Mouse (Mus musculus): Measurements from ENCODE around the gene Pfkl. TPM values are rescaled to one million over a fixed set of nuclear protein-coding genes. Genes with fewer than 3 reads are reported as not detected.

Gene Pfkl
- polyA plus RNA-seq, 1 experiment from 2014 or later, result 135 TPM

DNA sequence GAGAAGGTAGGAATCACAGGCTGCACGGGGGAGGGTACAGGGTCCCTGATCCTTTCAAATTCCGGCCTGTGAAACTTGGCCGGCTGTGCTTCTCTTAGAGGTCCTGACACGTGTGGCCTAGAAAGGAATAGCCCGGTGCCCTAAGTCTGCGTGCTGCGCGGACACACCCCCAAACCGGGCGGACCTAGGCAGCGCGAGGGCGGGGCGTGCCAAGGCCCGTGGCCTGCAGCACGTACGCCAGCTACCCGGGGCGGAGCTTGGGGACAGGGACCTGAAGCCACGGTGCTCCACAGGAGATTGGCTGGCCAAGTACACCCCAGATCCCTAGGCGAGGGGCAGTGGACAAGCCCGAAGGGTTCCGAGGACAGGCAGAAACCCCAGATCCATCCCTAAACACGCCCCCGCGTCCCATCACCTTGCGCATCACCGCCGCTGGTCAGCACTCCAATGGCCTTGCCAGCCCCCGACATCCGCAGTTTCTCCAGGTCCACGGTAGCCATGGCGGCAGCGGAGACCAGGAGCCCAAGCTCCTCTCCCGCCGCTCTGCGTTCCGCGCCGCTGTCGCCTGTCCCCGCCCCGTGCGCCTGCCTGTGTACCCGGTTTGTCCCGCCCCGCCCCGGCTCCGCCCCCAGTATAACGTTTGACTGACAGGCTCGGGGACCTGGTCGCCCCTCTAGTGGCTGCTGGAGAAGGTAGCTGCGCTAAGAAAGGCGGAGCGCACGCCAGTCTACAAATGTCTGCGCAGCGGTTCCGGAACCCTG, 519 bp downstream of the Pfkl start:
- Histone ChIP-seq H3K9ac (peak overlapping the region; percentile 81), H3K27me3 (0 out of 2 replicates have a peak, but pooled peaks cover 2% of the 10 kb centered on the region), H3K4me3 (replicated peaks) (peak overlapping the region; percentile 78), H3K9me3 (no peaks in the 10 kb centered on the region), H3K4me2 (peak overlapping the region; percentile 85), H3K36me3 (replicated peaks) (peaks cover 4% of the 10 kb centered on the region), H3K4me1 (peaks cover 33% of the 10 kb centered on the region), H3K27ac (peak overlapping the region; percentile 98)
- peak; percentile 97 for ATAC-seq (ENCODE audit: low FRiP score)
- WGBS, result 0% methylated on average over 58 of the region's 59 CpGs

GRCm38 (mm10) chr10:78008169-78008568, 1.7 kb downstream of the Pfkl start:
- WGBS, result 81% methylated on average over 3 of the region's 3 CpGs
- H3K4me2 ChIP-seq, result peak overlapping the region; percentile 85
- no peak for ATAC-seq (ENCODE audit: low FRiP score)
- 0 out of 2 replicates have a peak, but pooled peaks cover 2% of the 10 kb centered on the region for H3K27me3 ChIP-seq
- H3K9ac ChIP-seq, result peak overlapping the region; percentile 81
- peaks cover 6% of the 10 kb centered on the region for H3K36me3 ChIP-seq (replicated peaks)
- peaks cover 33% of the 10 kb centered on the region for H3K4me1 ChIP-seq
- H3K27ac ChIP-seq, result no peak overlapping the region; the same call in 1 of the 2 replicates
- no peaks in the 10 kb centered on the region for H3K9me3 ChIP-seq
- peak overlapping the region; percentile 78 for H3K4me3 ChIP-seq (replicated peaks)

DNA sequence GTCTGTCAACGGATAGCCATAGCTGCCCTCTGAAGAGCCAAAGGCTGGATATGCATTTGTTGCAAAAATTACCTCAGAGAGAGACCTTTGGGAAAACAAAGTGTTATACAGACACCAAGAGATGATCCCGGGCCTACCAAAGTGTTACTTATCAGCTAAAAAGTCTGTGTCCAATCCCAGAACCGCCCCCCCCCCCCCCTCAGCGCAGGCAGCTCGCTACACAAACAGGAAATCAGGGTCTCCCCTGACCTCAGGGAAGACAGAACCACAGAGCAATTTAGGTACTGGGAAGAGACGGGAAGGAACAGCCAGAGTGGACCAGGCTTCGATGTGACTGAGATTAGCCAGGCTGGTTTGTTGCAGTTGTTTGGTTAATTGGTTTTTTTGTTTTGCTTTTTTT, 2.7 kb downstream of the Pfkl start:
- Histone ChIP-seq H3K4me2 (peak overlapping the region; percentile 22), H3K4me3 (replicated peaks) (no peak overlapping the region), H3K27ac (no peak overlapping the region), H3K4me1 (peaks cover 33% of the 10 kb centered on the region), H3K9ac (0 out of 2 replicates have a peak overlapping the region, but pooled peaks have one; percentile 4), H3K9me3 (no peaks in the 10 kb centered on the region), H3K36me3 (replicated peaks) (peaks cover 15% of the 10 kb centered on the region), H3K27me3 (0 out of 2 replicates have a peak, but pooled peaks cover 2% of the 10 kb centered on the region)
- 44% methylated on average over 7 of the region's 7 CpGs for WGBS
- no peak for ATAC-seq (ENCODE audit: low FRiP score)

DNA sequence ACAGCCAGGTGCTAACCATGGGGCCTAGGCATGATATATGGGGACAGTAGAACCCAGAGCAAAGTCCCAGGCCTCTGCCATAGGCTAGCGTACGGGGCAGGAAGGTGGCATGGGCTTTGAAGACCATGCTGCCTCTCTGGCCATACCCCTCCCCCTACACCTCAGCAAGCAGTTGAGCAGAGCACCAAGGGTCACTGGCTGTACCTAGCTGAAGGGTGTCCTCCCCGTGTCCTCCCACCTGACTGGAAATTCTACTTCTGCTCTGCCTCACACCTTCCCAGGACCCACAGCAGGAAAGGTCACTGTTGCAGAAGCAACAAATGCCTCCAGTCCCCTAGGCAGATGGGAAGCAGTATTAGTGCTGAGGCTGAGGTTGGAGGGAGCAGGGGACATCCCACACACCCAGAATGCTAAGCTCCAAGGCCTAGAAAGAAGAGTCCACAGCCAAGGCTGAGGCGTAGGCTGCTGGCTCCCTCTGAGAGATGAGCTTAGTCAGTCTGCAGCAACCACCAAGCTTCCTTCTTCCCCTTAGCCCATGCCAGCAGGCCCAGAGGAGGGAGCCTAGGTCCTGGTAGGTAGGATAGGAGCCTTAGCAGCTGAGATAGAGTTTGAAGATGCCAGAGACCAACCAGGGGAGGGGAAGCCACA, 4.0 kb downstream of the Pfkl start:
- no peak overlapping the region for H3K27ac ChIP-seq
- H3K27me3 ChIP-seq, result 0 out of 2 replicates have a peak, but pooled peaks cover 2% of the 10 kb centered on the region
- WGBS, result 94% methylated on average over 4 of the region's 4 CpGs
- no peak for ATAC-seq (ENCODE audit: low FRiP score)
- peaks cover 33% of the 10 kb centered on the region for H3K4me1 ChIP-seq
- H3K4me2 ChIP-seq, result no peak overlapping the region
- H3K9ac ChIP-seq, result peak overlapping the region; percentile 33; the same call in 1 of the 2 replicates
- no peaks in the 10 kb centered on the region for H3K9me3 ChIP-seq
- H3K36me3 ChIP-seq (replicated peaks), result peaks cover 27% of the 10 kb centered on the region
- no peak overlapping the region for H3K4me3 ChIP-seq (replicated peaks)

GRCm38 (mm10) chr10:78004479-78005100, 5.3 kb downstream of the Pfkl start:
- H3K4me3 ChIP-seq (replicated peaks), result no peak overlapping the region
- peaks cover 41% of the 10 kb centered on the region for H3K36me3 ChIP-seq (replicated peaks)
- WGBS, result 95% methylated on average over 3 of the region's 3 CpGs

GRCm38 (mm10) chr10:78002316-78002715, 7.6 kb downstream of the Pfkl start:
- ATAC-seq (ENCODE audit: low FRiP score), result no peak

More at GRCm38 (mm10) chr10:78004479-78005100, 5.3 kb downstream of the Pfkl start:
- Histone ChIP-seq H3K4me1 (peaks cover 33% of the 10 kb centered on the region), H3K9me3 (no peaks in the 10 kb centered on the region), H3K4me2 (no peak overlapping the region), H3K9ac (0 out of 2 replicates have a peak overlapping the region, but pooled peaks have one; percentile 2), H3K27me3 (no peaks in the 10 kb centered on the region), H3K27ac (no peak overlapping the region)
- no peak for ATAC-seq (ENCODE audit: low FRiP score)

GRCm38 (mm10) chr10:78001796-78002195, 8.1 kb downstream of the Pfkl start:
- 91% methylated on average over 11 of the region's 11 CpGs for WGBS

More at GRCm38 (mm10) chr10:78002316-78002715, 7.6 kb downstream of the Pfkl start:
- H3K36me3 ChIP-seq (replicated peaks), result peaks cover 63% of the 10 kb centered on the region
- H3K9me3 ChIP-seq, result no peaks in the 10 kb centered on the region
- H3K9ac ChIP-seq, result no peak overlapping the region
- no peaks in the 10 kb centered on the region for H3K27me3 ChIP-seq
- peaks cover 16% of the 10 kb centered on the region for H3K4me1 ChIP-seq
- WGBS, result 93% methylated on average over 2 of the region's 2 CpGs
- H3K4me3 ChIP-seq (replicated peaks), result no peak overlapping the region
- H3K27ac ChIP-seq, result no peak overlapping the region
- no peak overlapping the region for H3K4me2 ChIP-seq

DNA sequence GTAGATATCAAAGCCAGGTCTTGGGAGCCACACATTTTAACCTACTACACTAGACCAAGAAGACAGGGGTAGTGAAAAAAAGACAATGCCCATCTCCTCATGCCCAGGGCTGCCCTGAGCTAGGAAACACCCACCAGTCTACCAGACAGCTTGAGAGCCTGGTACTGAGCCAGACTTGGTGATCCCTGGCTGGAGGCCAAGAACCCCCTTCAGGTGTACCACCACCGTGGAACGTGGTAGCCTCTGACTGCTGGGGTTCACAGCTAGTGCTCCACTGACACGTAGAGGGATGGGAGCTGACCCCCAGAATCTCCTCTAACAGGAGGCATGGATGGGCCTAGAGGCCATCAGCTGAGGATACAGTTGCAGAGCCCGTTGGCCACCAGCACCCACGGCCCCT, 9.7 kb downstream of the Pfkl start:
- Histone ChIP-seq H3K4me2 (no peak overlapping the region), H3K4me1 (no peaks in the 10 kb centered on the region), H3K9ac (no peak overlapping the region), H3K27ac (no peak overlapping the region), H3K27me3 (no peaks in the 10 kb centered on the region), H3K9me3 (no peaks in the 10 kb centered on the region), H3K4me3 (replicated peaks) (no peak overlapping the region), H3K36me3 (replicated peaks) (peaks cover 85% of the 10 kb centered on the region)
- ATAC-seq (ENCODE audit: low FRiP score), result no peak
- WGBS, result 88% methylated on average over 5 of the region's 5 CpGs

More at GRCm38 (mm10) chr10:78001796-78002195, 8.1 kb downstream of the Pfkl start:
- peaks cover 69% of the 10 kb centered on the region for H3K36me3 ChIP-seq (replicated peaks)
- peaks cover 10% of the 10 kb centered on the region for H3K4me1 ChIP-seq
- no peak overlapping the region for H3K9ac ChIP-seq
- no peaks in the 10 kb centered on the region for H3K27me3 ChIP-seq
- no peak overlapping the region for H3K4me2 ChIP-seq
- H3K27ac ChIP-seq, result no peak overlapping the region
- no peak for ATAC-seq (ENCODE audit: low FRiP score)
- no peaks in the 10 kb centered on the region for H3K9me3 ChIP-seq
- H3K4me3 ChIP-seq (replicated peaks), result no peak overlapping the region

- Histone ChIP-seq H3K27ac (no peak overlapping the region), H3K4me1 (no peaks in the 10 kb centered on the region), H3K4me3 (replicated peaks) (no peak overlapping the region), H3K27me3 (no peaks in the 10 kb centered on the region), H3K4me2 (no peak overlapping the region), H3K9ac (no peak overlapping the region), H3K9me3 (no peaks in the 10 kb centered on the region), H3K36me3 (replicated peaks) (peaks cover 93% of the 10 kb centered on the region)
- 92% methylated on average over 3 of the region's 3 CpGs for WGBS
- ATAC-seq (ENCODE audit: low FRiP score), result no peak
Measured at GRCm38 (mm10) chr10:77995639-77996038, 14.2 kb downstream of the Pfkl start.

DNA sequence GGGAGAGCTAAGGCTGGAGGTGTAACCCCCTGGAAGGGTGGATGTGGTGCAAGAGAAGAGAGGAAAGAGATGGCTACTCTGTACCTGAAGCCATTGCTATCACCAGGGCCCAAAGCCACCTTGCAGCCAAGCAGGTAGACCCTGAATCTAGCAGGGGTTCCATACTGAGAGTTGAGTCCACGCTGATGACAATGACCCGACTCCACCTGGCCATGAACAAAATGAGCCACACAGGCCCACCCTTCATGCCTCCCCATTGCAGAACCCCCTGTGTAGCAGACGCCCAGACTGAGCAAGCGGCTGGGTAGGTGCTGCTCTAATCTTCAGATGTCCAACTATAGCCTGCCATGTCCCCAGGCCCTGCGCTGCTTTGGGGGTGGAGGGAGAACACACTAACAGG, 24.1 kb downstream of the Pfkl start:
- H3K36me3 ChIP-seq (replicated peaks), result peaks cover 67% of the 10 kb centered on the region
- WGBS, result 77% methylated on average over 5 of the region's 5 CpGs

DNA sequence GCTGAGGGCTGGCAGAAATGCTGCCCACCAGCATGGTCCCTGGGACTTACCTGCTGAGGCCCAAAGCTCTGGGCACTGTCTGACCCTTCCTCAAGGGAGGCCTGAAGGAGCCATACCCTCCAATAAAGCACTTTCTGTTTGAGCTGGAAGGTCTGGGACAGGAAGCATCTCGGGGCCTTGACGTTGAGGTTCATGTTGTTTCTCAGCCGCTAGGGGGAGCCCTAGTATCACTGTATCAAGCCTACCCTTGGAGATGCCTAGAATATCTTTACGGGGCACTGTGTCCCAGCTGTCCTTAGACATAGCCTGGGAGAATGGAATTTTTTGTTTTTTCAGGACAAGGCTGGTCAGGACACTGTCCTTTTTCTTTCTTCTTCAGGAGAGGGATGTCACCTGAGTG, 25.2 kb downstream of the Pfkl start:
- peaks cover 56% of the 10 kb centered on the region for H3K36me3 ChIP-seq (replicated peaks)

More for the DNA sequence above, 24.1 kb downstream of the Pfkl start:
- H3K9me3 ChIP-seq, result no peaks in the 10 kb centered on the region
- no peak overlapping the region for H3K4me3 ChIP-seq (replicated peaks)
- H3K4me2 ChIP-seq, result no peak overlapping the region
- H3K9ac ChIP-seq, result no peak overlapping the region
- no peaks in the 10 kb centered on the region for H3K27me3 ChIP-seq
- ATAC-seq (ENCODE audit: low FRiP score), result no peak
- H3K4me1 ChIP-seq, result no peaks in the 10 kb centered on the region
- no peak overlapping the region for H3K27ac ChIP-seq

More for the DNA sequence above, 25.2 kb downstream of the Pfkl start:
- ATAC-seq (ENCODE audit: low FRiP score), result peak; percentile 70
- H3K27me3 ChIP-seq, result no peaks in the 10 kb centered on the region
- no peak overlapping the region for H3K4me3 ChIP-seq (replicated peaks)
- no peaks in the 10 kb centered on the region for H3K4me1 ChIP-seq
- H3K27ac ChIP-seq, result no peak overlapping the region
- no peak overlapping the region for H3K9ac ChIP-seq
- no peak overlapping the region for H3K4me2 ChIP-seq
- no peaks in the 10 kb centered on the region for H3K9me3 ChIP-seq
- 3% methylated on average over 4 of the region's 4 CpGs for WGBS

Data from forebrain, embryonic 12.5 days (tissue).